Mouse (Mus musculus): Measurements from ENCODE around the gene Ccdc93.
A peak's percentile ranks its signal among the peaks of the same experiment; 100 is the strongest.

The Ccdc93 gene

GRCm38 (mm10) chr1:121430938-121431928 is at the start of gene Ccdc93:
TSS of gene Ccdc93 (plus strand) at chr1:121431049.
- DNase-seq (ENCODE audit: low spot score) = peak; percentile 98

DNA sequence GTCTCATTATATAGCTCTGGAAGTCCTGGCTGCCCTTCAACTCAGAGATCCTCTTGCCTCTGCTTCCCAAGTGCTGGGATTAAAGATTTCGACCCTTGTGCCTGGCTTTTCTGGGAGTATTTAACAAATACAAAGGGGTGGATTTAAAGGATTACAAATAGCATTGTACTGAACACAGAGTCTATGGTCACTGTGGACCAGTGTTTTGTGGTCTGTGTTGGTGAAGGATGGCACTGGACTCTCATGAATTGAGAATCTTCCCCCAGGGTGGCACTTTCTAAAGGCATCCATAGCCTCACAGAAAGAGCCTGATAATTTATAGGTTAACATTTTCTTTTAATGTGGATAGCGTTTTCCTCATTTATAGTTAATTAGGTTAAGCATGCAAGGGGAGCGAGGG is 49.3 kb upstream of the Ccdc93 start:
- DNase-seq (ENCODE audit: low spot score) = no peak

GRCm38 (mm10) chr1:121388312-121388711 is 42.5 kb upstream of the Ccdc93 start:
- no peak for DNase-seq (ENCODE audit: low spot score)

- no peak for DNase-seq (ENCODE audit: low spot score)
Observed at GRCm38 (mm10) chr1:121388732-121389131, 42.1 kb upstream of the Ccdc93 start.

- DNase-seq (ENCODE audit: low spot score) = no peak
Observed at GRCm38 (mm10) chr1:121389574-121389973, 41.3 kb upstream of the Ccdc93 start.

DNA sequence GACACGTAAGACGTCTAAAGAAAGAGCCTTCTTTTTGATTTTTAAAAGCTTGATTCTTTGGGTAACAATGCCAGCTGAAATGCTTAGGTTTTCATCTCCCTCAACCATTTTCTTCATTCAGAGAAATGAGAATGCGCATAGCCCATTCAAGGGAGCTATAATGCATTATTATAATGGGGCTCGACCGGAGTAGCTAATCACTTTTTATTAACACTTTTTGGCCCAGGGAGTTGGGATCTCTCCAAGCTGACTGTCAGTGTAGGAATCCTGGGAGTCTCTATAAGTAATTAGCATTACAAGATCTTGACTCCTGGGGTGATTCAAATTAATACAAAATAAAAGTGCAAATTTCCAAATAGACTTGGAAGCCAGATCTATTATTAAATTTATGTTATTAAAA is 40.8 kb upstream of the Ccdc93 start:
- DNase-seq (ENCODE audit: low spot score) = no peak

DNA sequence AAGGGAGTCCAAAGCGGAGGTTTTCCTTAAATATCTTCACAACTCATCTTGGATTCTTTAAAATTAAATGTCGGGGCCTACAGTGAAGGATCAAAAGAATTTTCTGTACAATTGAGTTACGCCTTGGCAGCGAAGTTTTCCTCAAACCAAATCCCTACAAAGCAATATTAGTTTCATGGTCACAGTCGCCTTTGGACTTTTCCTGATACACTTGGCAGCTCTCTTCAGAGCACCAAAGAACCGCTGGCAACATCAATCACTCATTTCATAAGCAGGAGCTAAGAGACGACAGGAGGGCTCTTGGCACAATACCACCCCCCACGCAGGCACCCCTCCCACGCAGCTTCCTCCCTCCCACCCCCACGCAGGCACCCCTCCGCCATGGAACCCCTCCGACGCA is 40.4 kb upstream of the Ccdc93 start:
- DNase-seq (ENCODE audit: low spot score) = no peak

GRCm38 (mm10) chr1:121390855-121391254 is 40.0 kb upstream of the Ccdc93 start:
- no peak for DNase-seq (ENCODE audit: low spot score)

- no peak for DNase-seq (ENCODE audit: low spot score)
Observed at GRCm38 (mm10) chr1:121393117-121393516, 37.7 kb upstream of the Ccdc93 start.

- no peak for DNase-seq (ENCODE audit: low spot score)
Observed at GRCm38 (mm10) chr1:121394764-121395163, 36.1 kb upstream of the Ccdc93 start.

DNA sequence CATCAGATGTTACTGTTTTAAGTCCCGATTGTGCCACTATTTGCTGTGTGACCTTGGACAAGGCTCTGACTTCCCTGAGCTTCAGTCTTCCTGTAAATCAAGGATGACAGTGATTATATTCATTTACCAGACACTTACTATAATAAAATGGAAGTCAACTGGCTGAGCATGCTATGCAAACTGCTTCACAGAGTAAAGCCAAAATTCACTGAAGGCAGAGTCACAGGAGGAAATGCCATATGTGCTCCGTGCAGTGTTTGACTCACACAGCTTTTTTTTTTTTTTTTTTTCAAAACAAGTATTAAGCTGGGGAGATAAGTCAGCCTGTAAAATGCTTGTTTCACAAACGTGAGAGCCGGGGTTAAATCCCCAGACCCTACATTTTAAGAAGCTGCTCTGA is 34.3 kb upstream of the Ccdc93 start:
- DNase-seq (ENCODE audit: low spot score) = no peak

DNA sequence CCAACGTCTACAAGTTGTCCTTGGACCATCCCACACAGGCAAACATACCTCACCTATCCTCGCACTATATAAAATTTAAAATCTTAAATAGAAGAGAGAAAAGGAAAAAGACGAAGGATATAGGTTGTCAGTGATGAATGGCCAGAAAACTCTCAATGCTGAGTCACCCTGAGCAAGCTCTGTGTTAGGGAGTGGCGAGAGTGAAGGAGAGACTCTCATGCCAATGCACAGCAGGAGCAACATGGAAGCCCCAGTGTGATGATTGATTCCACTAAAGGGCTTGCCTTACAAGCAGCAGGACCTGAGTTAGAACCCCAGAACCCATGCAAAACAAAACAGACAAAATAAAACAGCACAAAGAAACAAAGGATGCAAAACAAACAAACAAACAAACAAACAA is 32.6 kb upstream of the Ccdc93 start:
- no peak for DNase-seq (ENCODE audit: low spot score)

DNA sequence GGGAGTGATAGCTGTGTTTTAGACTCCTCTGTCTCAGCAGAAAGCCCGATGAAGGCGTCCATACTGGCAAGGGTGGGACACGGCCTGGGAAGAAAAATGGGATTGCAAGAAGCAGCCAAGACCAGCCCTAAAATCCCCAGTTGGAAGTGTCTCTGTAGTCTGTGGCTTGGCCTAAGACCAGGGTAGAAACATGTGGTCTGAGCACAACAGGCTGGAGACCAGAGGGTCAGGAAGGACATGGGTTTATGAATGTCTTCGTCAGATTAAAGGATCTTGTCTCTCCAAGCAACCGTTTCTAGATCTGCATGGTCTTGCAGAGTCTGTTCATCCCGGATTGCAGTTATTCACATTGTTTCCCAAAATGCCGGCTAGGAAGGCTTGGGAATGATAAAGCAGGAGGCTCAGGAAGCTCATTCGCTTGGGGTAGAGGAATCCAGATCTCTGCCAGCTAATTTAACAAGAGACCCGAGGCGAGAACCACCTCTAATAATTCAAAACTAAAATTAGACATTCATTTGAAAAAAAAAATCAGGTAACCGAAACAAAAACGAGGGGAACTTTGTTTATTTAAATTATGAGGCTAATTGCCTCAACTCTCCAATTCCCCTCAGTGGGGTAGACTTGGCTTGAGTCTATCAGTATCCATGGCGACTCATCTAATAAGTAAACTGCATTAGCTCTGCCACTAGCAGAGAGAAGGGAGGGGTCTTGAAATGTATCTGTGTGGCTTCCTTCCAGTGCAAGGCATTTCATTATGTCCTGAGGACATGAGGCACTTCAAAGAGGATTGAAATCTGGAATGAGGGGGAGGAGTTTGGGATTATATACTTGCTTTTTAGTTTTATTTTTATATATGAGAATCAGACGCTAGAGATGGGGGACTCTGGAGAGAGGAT is 31.6 kb upstream of the Ccdc93 start:
- no peak for DNase-seq (ENCODE audit: low spot score)

- no peak for DNase-seq (ENCODE audit: low spot score)
Observed at GRCm38 (mm10) chr1:121400243-121400642, 30.6 kb upstream of the Ccdc93 start.

DNA sequence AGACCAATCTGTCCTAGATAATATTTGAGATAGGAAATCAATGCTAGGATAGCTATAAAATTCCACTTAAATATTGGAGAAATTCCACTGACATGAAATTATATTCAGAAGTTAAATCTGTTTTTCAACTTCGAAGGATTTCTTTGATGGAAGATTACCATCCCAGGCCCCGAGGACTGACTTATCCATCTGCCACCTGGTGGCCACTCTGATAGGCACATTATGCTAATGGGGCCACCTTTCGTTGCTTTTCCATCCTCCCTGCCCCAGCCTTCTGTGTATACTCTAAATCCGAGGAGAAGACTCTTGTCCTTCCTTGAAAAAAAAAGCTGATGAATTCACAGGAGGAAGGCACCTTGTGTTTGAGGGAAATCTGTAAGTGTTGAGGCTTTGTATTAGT is 11.8 kb upstream of the Ccdc93 start:
- DNase-seq (ENCODE audit: low spot score) = no peak

DNA sequence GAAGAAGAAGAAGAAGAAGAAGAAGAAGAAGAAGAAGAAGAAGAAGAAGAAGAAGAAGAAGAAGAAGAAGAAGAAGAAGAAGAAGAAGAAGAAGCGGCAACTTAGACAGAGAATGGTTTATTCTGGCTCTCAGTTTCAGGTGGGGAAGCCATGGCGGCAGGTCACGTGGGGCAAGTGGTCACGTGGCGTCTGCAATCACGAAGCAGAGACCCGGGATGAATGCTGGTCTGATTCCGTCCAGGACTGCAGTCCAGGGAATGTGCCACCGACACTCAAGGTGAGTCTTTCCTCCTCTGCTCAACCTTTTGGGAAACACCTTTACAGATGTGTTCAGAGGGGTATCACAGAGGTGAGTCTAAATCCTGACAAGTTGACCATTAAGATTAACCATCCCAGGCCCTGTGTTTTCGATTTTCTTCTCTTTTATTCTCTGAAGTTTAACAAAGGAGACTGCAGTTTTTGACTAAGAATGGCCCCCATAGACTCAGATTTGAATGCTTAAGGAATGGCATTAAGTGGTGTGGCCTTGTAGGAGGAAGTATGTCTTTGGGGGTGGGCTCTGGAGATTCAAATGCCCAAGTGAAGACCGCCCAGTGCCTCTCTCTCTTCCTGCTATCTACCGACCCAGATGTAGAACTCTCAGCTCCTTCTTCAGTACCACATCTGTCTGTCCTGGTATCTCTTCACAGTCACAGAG is 11.1 kb upstream of the Ccdc93 start:
- no peak for DNase-seq (ENCODE audit: low spot score)

- no peak for DNase-seq (ENCODE audit: low spot score)
Observed at GRCm38 (mm10) chr1:121430183-121430937, 489 bp upstream of the Ccdc93 start.

DNA sequence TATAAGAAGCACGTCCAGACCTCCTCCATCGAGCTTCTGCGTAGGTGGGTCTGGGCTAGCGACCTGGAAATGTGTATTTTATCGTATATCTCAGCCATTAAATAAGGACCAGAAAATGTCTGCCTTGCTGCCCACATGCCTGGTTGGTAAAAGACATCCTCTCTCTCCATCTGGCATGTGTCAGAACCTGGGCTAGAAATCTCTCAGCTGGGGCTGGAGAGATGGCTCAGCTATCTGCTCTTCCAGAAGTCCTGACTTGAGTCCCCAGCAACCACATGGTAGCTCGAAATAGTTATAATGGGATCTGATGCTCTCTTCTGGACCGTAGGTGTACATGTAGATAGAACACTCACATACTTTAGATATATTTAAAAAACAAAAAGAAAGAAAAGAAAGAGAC is 5.1 kb downstream of the Ccdc93 start:
- no peak for DNase-seq (ENCODE audit: low spot score)

DNA sequence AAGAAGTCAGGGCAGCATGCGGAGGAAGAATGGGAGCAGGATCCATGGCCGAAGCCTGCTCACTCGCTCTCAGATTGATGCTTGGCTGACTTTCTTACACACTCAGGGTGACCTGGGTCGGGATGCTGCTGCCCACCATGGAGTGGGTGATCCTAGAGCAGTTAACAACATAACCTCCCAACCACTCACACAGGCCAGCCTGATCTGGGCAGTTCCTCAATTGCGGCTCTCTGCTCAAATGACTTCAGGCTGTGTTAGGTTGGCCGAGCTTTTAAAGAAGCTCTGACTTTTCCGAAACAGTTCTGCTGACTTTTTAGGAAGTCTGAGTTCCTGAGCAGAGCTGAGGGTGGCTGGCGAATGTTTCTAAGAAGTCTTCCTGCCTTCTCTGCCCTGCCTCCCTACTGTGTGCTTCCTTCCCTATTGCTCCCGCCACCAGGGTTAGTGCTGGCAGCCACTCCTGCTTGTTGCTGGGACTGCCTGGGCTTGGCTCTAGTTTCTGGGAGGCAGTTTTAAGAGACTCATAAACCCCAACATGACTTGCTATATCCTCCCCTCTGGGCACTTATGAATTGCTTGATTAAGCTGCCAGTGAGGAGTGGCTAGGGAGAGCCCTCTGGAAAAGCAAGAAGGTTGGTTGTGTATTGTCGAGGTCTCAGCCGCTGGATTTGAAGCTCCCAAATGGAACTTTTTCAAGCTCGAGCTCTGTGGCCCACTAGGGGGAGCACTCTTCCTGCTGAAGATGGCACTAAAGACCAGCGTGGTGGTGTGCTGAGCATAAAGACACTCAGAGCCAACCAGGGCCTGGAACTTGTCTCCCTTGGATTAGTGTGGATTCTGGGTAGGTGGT is 9.9 kb downstream of the Ccdc93 start:
- peak; percentile 28 for DNase-seq (ENCODE audit: low spot score)

DNA sequence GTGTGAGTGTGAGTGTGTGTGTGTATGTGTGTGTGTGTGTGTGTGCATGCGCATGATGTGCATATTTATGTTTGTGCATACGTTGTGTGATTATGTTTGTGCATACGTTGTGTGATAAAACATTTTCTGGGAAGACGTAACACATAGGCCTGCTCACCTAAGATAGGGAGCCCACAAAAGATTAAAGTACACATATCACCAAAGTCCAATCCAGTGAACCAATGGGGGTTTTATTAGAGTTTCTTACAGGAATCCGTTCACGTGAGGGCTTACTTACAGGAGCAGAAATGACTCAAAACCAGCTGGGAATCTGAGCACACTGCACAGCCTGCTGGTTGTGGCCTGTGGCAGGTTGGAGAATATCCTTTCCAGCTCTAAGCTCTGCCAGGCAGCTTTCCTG is 13.3 kb downstream of the Ccdc93 start:
- DNase-seq (ENCODE audit: low spot score) = no peak

GRCm38 (mm10) chr1:121447216-121447615 is 16.4 kb downstream of the Ccdc93 start:
- no peak for DNase-seq (ENCODE audit: low spot score)
